Mouse (Mus musculus): ENCODE measurements at regions not wholly inside any gene's neighbourhood (a gene's known extent, or its start where the extent isn't known, plus 50 kb on each side); places are given as distances from the start of the nearest gene placed in this dataset.

DNA sequence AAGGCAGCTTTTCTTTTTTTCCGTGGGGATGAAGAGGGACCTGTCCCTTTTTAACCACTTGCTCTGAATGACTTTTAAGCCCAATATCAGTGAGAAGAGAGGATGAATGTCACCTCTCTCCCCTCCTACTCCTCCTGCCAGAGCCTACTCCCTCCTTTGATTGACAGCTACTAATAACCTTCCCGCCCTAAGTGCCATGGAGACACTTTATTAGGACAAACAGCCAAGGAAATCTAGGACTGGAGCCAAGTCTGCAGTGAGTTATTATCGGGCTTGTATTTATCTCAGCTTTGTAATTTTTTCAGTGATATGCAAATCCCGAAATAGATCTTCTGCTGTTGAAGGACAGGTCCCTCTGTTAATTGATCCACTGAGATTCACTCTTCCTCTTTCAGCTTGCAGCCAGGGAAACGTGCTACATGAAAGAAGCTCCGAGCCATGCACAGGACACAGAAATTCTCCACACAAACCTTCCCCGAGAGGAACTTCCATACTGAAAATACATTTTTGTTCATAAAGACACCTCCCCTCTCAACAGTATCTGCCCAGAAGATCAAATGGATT is 625.8 kb downstream of the Tmem182 start (continued):
- TF ChIP-seq TCF12 (IDR thresholded peaks at IDR 0.05; ENCODE audit: low read depth, low read length) (no peak), EP300 (IDR thresholded peaks at IDR 0.05; ENCODE audit: low read depth in 1 of 2, low read length in 2 of 2) (no peak)

DNA sequence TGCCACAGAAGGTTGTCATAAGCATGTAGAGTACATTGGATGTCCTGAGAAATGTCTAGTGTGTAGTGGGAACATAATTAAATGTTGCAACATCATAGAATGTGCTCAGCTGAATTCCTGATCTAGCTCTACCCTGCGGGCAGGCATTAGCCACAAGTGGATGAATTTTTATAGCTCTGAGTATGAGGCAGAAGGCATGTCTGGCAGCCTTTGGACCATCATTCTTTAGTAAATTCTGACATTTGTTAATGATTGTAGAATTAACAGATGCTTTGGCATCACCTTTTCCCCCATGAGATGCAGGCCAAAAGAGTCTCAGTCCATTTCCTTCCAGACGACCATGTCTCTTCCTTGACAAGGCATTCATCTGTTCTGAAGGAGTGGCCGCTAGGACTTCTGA is 630.0 kb downstream of the Tmem182 start:
- no peaks in the 10 kb centered on the region for H3K27me3 ChIP-seq (ENCODE audit: control insufficient read depth in 1 of 2, insufficient read depth in 2 of 2, low read length in 2 of 2)
- no peak overlapping the region for H3K4me3 ChIP-seq (ENCODE audit: control insufficient read depth in 1 of 2, insufficient read depth in 1 of 2, low read depth in 2 of 2, low read length in 2 of 2)
- TF ChIP-seq POLR2AphosphoS2 (IDR thresholded peaks at IDR 0.05; ENCODE audit: low read length) (no peak), RAD21 (IDR thresholded peaks at IDR 0.05; ENCODE audit: low read depth, low read length) (no peak), ELF1 (IDR thresholded peaks at IDR 0.05; ENCODE audit: low read depth, low read length) (no peak)
- H3K4me1 ChIP-seq (ENCODE audit: control insufficient read depth in 1 of 2, insufficient read depth in 2 of 2, low read length in 2 of 2), result no peaks in the 10 kb centered on the region
- no peaks in the 10 kb centered on the region for H3K9me3 ChIP-seq (replicated peaks; ENCODE audit: insufficient read depth, low read length)
- H3K9ac ChIP-seq (ENCODE audit: control insufficient read depth, low read depth, low read length, poor library complexity, severe bottlenecking), result no peak overlapping the region
- no peaks in the 10 kb centered on the region for H3K79me2 ChIP-seq (ENCODE audit: control insufficient read depth, insufficient read depth, low read length, poor library complexity)
- H3K27ac ChIP-seq (ENCODE audit: control insufficient read depth, low read depth, low read length), result no peak overlapping the region
- no peaks in the 10 kb centered on the region for H3K36me3 ChIP-seq (ENCODE audit: control insufficient read depth in 1 of 2, insufficient read depth in 2 of 2, low read length in 2 of 2)
- no peak for DNase-seq (ENCODE audit: low read depth, low spot score)

DNA sequence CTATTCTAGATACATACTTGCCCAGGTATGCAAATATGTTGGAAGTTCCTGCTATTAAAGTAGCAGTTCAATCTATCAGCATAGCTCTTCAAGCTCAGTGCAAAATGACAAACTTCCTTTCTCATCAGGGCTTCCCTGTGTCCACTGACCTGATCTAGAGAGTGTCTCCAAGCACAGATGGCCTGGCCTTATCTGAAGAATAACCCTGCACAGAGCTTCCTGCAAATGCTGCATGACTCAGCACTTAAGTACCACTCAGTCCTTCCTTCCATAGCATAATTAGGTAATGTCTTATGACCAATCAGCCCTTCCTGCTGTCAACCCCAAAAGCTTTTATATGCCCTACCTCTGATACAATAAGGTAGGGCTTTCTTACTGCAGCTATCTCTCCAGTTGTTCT is 644.6 kb downstream of the Tmem182 start:
- TF ChIP-seq MXI1 (IDR thresholded peaks at IDR 0.05; ENCODE audit: low read depth, low read length) (no peak), JUND (IDR thresholded peaks at IDR 0.05; ENCODE audit: low read depth, low read length) (no peak), UBTF (IDR thresholded peaks at IDR 0.05; ENCODE audit: borderline replicate concordance, insufficient read depth, low read depth, low read length) (no peak), POLR2AphosphoS5 (IDR thresholded peaks at IDR 0.05; ENCODE audit: borderline replicate concordance, low read depth, low read length) (no peak), E2F4 (IDR thresholded peaks at IDR 0.05; ENCODE audit: borderline replicate concordance, low read depth, low read length) (no peak), BHLHE40 (IDR thresholded peaks at IDR 0.05; ENCODE audit: borderline replicate concordance, low read depth, low read length) (no peak), ELF1 (IDR thresholded peaks at IDR 0.05; ENCODE audit: low read depth, low read length) (no peak), CHD1 (IDR thresholded peaks at IDR 0.05; ENCODE audit: low read depth, low read length) (no peak), ZMIZ1 (IDR thresholded peaks at IDR 0.05; ENCODE audit: low read depth, low read length) (no peak), MAZ (IDR thresholded peaks at IDR 0.05; ENCODE audit: low read depth, low read length) (no peak), ETS1 (IDR thresholded peaks at IDR 0.05; ENCODE audit: low read depth, low read length) (no peak), TBP (IDR thresholded peaks at IDR 0.05; ENCODE audit: low read depth, low read length) (no peak), USF1 (IDR thresholded peaks at IDR 0.05; ENCODE audit: low read depth, low read length) (no peak), ZKSCAN1 (IDR thresholded peaks at IDR 0.05; ENCODE audit: low read depth, low read length) (no peak), GATA1 (IDR thresholded peaks at IDR 0.05; ENCODE audit: low read depth, low read length) (no peak), MYC (IDR thresholded peaks at IDR 0.05; ENCODE audit: low read depth, low read length) (no peak), TAL1 (IDR thresholded peaks at IDR 0.05; ENCODE audit: low read length) (no peak), ZNF384 (IDR thresholded peaks at IDR 0.05; ENCODE audit: low read depth, low read length) (no peak), SMC3 (IDR thresholded peaks at IDR 0.05; ENCODE audit: low read depth, low read length) (no peak), NELFE (IDR thresholded peaks at IDR 0.05; ENCODE audit: low read depth, low read length) (no peak)
- no peaks in the 10 kb centered on the region for H3K9me3 ChIP-seq (replicated peaks; ENCODE audit: insufficient read depth, low read length)
- H3K36me3 ChIP-seq (ENCODE audit: control insufficient read depth in 1 of 2, insufficient read depth in 2 of 2, low read length in 2 of 2), result no peaks in the 10 kb centered on the region
- no peaks in the 10 kb centered on the region for H3K79me2 ChIP-seq (ENCODE audit: control insufficient read depth, insufficient read depth, low read length, poor library complexity)
- no peaks in the 10 kb centered on the region for H3K27me3 ChIP-seq (ENCODE audit: control insufficient read depth in 1 of 2, insufficient read depth in 2 of 2, low read length in 2 of 2)
- DNase-seq (ENCODE audit: low read depth, low spot score), result no peak
- H3K9ac ChIP-seq (ENCODE audit: control insufficient read depth, low read depth, low read length, poor library complexity, severe bottlenecking), result no peak overlapping the region
- H3K4me1 ChIP-seq (ENCODE audit: control insufficient read depth in 1 of 2, insufficient read depth in 2 of 2, low read length in 2 of 2), result no peaks in the 10 kb centered on the region
- no peak overlapping the region for H3K4me3 ChIP-seq (ENCODE audit: control insufficient read depth in 1 of 2, insufficient read depth in 1 of 2, low read depth in 2 of 2, low read length in 2 of 2)
- H3K27ac ChIP-seq (ENCODE audit: control insufficient read depth, low read depth, low read length), result no peak overlapping the region
